Mouse (Mus musculus): ENCODE results near the gene Bbs9. TPM values are rescaled to one million over a fixed set of nuclear protein-coding genes. Genes with fewer than 3 reads are reported as not detected.

Gene Bbs9
- polyA plus RNA-seq, 1 experiment from 2014 or later = 5.8 TPM

DNA sequence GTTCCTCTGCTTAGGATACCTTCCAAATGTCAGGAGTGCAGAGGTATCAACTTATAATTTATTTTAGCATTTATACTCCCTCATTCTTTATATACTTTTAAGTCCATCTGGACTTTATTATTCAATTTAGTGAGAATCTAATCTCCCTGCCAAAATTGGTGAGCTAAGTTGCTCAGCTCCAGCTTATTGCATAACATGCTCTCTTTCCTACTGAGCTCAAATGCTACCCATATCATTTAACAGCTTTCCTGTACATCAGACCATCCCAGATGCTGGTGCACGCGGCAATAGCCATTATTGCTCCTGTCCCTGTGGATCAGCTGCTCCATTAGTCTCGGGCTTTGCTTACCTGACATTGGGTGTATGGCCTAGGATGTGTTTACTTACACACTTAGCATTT is 208.3 kb downstream of the Bbs9 start:
- Histone ChIP-seq H3K4me3 (ENCODE audit: low read depth, low read length) (no peak overlapping the region), H3K27me3 (ENCODE audit: control insufficient read depth, insufficient read depth, low read length) (no peaks in the 10 kb centered on the region), H3K9ac (ENCODE audit: low read length) (no peak overlapping the region), H3K9me3 (ENCODE audit: control insufficient read depth, low read length) (no peaks in the 10 kb centered on the region), H3K4me2 (replicated peaks; ENCODE audit: low read depth) (no peak overlapping the region), H3K4me1 (replicated peaks; ENCODE audit: control insufficient read depth, insufficient read depth) (no peaks in the 10 kb centered on the region), H3K36me3 (ENCODE audit: control insufficient read depth, insufficient read depth, low read length) (no peaks in the 10 kb centered on the region), H3K27ac (replicated peaks) (no peak overlapping the region)
- TF ChIP-seq CTCF (IDR thresholded peaks at IDR 0.05; ENCODE audit: low read depth) (no peak), EP300 (optimal IDR thresholded peaks at IDR 0.05) (no peak)
- no peak for DNase-seq (ENCODE audit: low spot score)
- WGBS = 49% methylated on average over 3 of the region's 3 CpGs
- no peak for ATAC-seq (ENCODE audit: low FRiP score, low TSS enrichment)

- H3K4me3 ChIP-seq (ENCODE audit: low read depth, low read length) = no peak overlapping the region
- H3K36me3 ChIP-seq (ENCODE audit: control insufficient read depth, insufficient read depth, low read length) = no peaks in the 10 kb centered on the region
- H3K9ac ChIP-seq (ENCODE audit: low read length) = no peak overlapping the region
- H3K27me3 ChIP-seq (ENCODE audit: control insufficient read depth, insufficient read depth, low read length) = no peaks in the 10 kb centered on the region
- WGBS = 69% methylated on average over 6 of the region's 6 CpGs
- H3K27ac ChIP-seq (replicated peaks) = no peak overlapping the region
- no peaks in the 10 kb centered on the region for H3K9me3 ChIP-seq (ENCODE audit: control insufficient read depth, low read length)
- no peak for DNase-seq (ENCODE audit: low spot score)
- no peaks in the 10 kb centered on the region for H3K4me1 ChIP-seq (replicated peaks; ENCODE audit: control insufficient read depth, insufficient read depth)
- no peak for ATAC-seq (ENCODE audit: low FRiP score, low TSS enrichment)
- TF ChIP-seq EP300 (optimal IDR thresholded peaks at IDR 0.05) (no peak), CTCF (IDR thresholded peaks at IDR 0.05; ENCODE audit: low read depth) (no peak)
- no peak overlapping the region for H3K4me2 ChIP-seq (replicated peaks; ENCODE audit: low read depth)
Observed at GRCm38 (mm10) chr9:22686765-22687472, 211.4 kb downstream of the Bbs9 start.

DNA sequence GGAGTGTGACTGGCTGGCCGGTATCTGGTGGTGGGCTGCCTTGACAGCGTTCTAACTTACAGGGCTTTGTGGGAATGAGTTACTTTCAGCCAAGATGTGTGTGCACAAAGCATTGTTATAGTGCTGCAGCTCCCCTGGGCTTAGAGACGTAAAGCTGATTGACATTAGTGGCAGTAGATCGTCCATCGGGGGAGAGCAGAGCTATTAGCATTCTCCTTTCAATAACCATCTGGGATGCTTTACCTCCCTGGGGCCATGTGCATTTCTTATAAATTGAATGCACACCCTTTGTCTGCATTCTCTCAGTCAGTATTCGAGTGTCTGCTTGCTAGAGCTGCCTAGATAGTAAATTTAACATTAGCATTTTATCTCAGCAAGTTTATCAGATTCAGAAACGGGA is 214.7 kb downstream of the Bbs9 start:
- no peaks in the 10 kb centered on the region for H3K27me3 ChIP-seq (ENCODE audit: control insufficient read depth, insufficient read depth, low read length)
- DNase-seq (ENCODE audit: low spot score) (no peak), ATAC-seq (ENCODE audit: low FRiP score, low TSS enrichment) (no peak)
- H3K27ac ChIP-seq (replicated peaks) = no peak overlapping the region
- H3K36me3 ChIP-seq (ENCODE audit: control insufficient read depth, insufficient read depth, low read length) = no peaks in the 10 kb centered on the region
- WGBS = 76% methylated on average over 7 of the region's 7 CpGs
- TF ChIP-seq CTCF (IDR thresholded peaks at IDR 0.05; ENCODE audit: low read depth) (no peak), EP300 (optimal IDR thresholded peaks at IDR 0.05) (no peak)
- no peaks in the 10 kb centered on the region for H3K9me3 ChIP-seq (ENCODE audit: control insufficient read depth, low read length)
- H3K4me3 ChIP-seq (ENCODE audit: low read depth, low read length) = no peak overlapping the region
- H3K4me1 ChIP-seq (replicated peaks; ENCODE audit: control insufficient read depth, insufficient read depth) = no peaks in the 10 kb centered on the region
- no peak overlapping the region for H3K4me2 ChIP-seq (replicated peaks; ENCODE audit: low read depth)
- no peak overlapping the region for H3K9ac ChIP-seq (ENCODE audit: low read length)

- ATAC-seq (ENCODE audit: low FRiP score, low TSS enrichment) (no peak), DNase-seq (ENCODE audit: low spot score) (no peak)
- Histone ChIP-seq H3K4me2 (replicated peaks; ENCODE audit: low read depth) (no peak overlapping the region), H3K9me3 (ENCODE audit: control insufficient read depth, low read length) (no peaks in the 10 kb centered on the region), H3K4me1 (replicated peaks; ENCODE audit: control insufficient read depth, insufficient read depth) (no peaks in the 10 kb centered on the region), H3K9ac (ENCODE audit: low read length) (no peak overlapping the region), H3K27ac (replicated peaks) (no peak overlapping the region), H3K4me3 (ENCODE audit: low read depth, low read length) (no peak overlapping the region), H3K36me3 (ENCODE audit: control insufficient read depth, insufficient read depth, low read length) (no peaks in the 10 kb centered on the region), H3K27me3 (ENCODE audit: control insufficient read depth, insufficient read depth, low read length) (no peaks in the 10 kb centered on the region)
- TF ChIP-seq CTCF (IDR thresholded peaks at IDR 0.05; ENCODE audit: low read depth) (no peak), EP300 (optimal IDR thresholded peaks at IDR 0.05) (no peak)
- 88% methylated on average over 4 of the region's 4 CpGs for WGBS
Observed at GRCm38 (mm10) chr9:22695392-22695791, 219.9 kb downstream of the Bbs9 start.

DNA sequence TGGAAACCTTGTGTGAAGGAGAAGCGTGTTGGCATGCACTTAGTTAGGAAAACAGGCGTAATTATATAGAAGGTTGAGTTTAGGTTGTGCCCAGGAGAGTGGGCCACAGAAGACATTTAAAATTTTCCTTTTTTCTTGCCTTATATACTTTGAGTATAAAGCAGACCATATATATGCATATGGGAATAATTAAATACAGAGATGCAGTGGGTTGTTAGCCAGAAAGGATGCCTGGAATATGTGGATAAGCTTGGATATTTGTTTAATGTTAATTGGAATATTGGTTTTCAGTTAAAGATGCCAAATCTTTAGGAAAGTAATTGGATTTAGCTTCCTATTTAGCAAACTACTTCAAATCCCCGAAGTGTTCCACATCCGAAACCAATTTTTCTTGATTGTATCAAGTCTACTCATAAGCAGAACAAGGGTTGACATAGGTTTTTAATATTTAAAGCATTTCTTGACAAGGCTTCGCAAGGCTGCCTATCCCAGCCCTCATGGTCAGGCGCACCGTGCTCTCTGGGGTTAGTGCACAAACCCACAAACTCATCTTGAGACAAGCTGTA is 221.4 kb downstream of the Bbs9 start:
- no peak overlapping the region for H3K9ac ChIP-seq (ENCODE audit: low read length)
- H3K4me2 ChIP-seq (replicated peaks; ENCODE audit: low read depth) = no peak overlapping the region
- H3K9me3 ChIP-seq (ENCODE audit: control insufficient read depth, low read length) = no peaks in the 10 kb centered on the region
- H3K36me3 ChIP-seq (ENCODE audit: control insufficient read depth, insufficient read depth, low read length) = no peaks in the 10 kb centered on the region
- H3K4me1 ChIP-seq (replicated peaks; ENCODE audit: control insufficient read depth, insufficient read depth) = no peaks in the 10 kb centered on the region
- H3K27ac ChIP-seq (replicated peaks) = no peak overlapping the region
- TF ChIP-seq CTCF (IDR thresholded peaks at IDR 0.05; ENCODE audit: low read depth) (no peak), EP300 (optimal IDR thresholded peaks at IDR 0.05) (no peak)
- no peak for DNase-seq (ENCODE audit: low spot score)
- H3K4me3 ChIP-seq (ENCODE audit: low read depth, low read length) = no peak overlapping the region
- no peaks in the 10 kb centered on the region for H3K27me3 ChIP-seq (ENCODE audit: control insufficient read depth, insufficient read depth, low read length)
- ATAC-seq (ENCODE audit: low FRiP score, low TSS enrichment) = no peak
- 92% methylated on average over 7 of the region's 7 CpGs for WGBS

DNA sequence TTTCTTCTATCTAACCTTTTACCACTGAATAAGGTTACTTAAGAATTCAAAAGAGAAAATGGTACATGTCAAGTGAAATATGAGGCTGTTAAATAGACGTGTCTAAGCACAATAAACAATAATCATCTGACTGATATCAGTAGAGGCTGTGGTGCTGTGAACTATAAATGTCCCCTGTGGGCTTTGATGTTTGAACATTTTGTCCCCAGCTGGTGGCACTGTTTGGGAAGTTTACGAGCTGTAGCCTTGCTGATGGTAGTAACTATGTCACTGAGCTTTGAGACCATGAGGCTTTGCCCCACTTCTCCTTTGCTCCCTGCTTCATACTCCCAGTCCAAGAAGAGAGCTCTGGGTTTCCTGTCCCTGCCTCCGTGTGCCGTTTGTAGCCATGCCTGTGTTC is 222.3 kb downstream of the Bbs9 start:
- WGBS = 72% methylated on average over 4 of the region's 4 CpGs
- Histone ChIP-seq H3K27me3 (ENCODE audit: control insufficient read depth, insufficient read depth, low read length) (no peaks in the 10 kb centered on the region), H3K4me2 (replicated peaks; ENCODE audit: low read depth) (no peak overlapping the region), H3K27ac (replicated peaks) (no peak overlapping the region), H3K9ac (ENCODE audit: low read length) (no peak overlapping the region), H3K4me1 (replicated peaks; ENCODE audit: control insufficient read depth, insufficient read depth) (no peaks in the 10 kb centered on the region), H3K9me3 (ENCODE audit: control insufficient read depth, low read length) (no peaks in the 10 kb centered on the region), H3K4me3 (ENCODE audit: low read depth, low read length) (no peak overlapping the region), H3K36me3 (ENCODE audit: control insufficient read depth, insufficient read depth, low read length) (no peaks in the 10 kb centered on the region)
- no peak for DNase-seq (ENCODE audit: low spot score)
- ATAC-seq (ENCODE audit: low FRiP score, low TSS enrichment) = no peak
- TF ChIP-seq EP300 (optimal IDR thresholded peaks at IDR 0.05) = no peak
- no peak for TF ChIP-seq CTCF (IDR thresholded peaks at IDR 0.05; ENCODE audit: low read depth)
